Mouse (Mus musculus) limb, embryonic 12.5 days (tissue): ENCODE results near the gene Anxa4. TPM values are rescaled to one million over a fixed set of nuclear protein-coding genes. Genes with fewer than 3 reads are reported as not detected.

ENCODE experiments used
- ATAC-seq: fragments of 200-750 bp; cut with Nextera tagmentation; 2 replicates; pipeline ENCODE4 v1.8.0; 2017; ENCODE audit warnings: low read depth, moderate TSS enrichment; ENCODE audit not compliant: insufficient number of reproducible peaks, insufficient read depth, low FRiP score, low TSS enrichment
- H3K27ac ChIP-seq: fragments of 300-500 bp; sonication (generic); 2 replicates; pipeline ENCODE4 v1.5.1; 2016; ENCODE audit warnings: mild to moderate bottlenecking, moderate library complexity
- H3K27me3 ChIP-seq: fragments of 300-500 bp; sonication (generic); 2 replicates; pipeline ENCODE4 v1.6.1; 2016; ENCODE audit warnings: mild to moderate bottlenecking, moderate library complexity
- H3K36me3 ChIP-seq: fragments of 300-500 bp; sonication (generic); 2 replicates; pipeline ENCODE4 v1.6.1; 2016; ENCODE audit warnings: mild to moderate bottlenecking, moderate library complexity
- H3K4me1 ChIP-seq: fragments of 300-500 bp; sonication (generic); replicated peaks from 2 replicates; pipeline ENCODE4 v1.6.1; 2016
- H3K4me2 ChIP-seq: fragments of 300-500 bp; sonication (generic); 2 replicates; pipeline ENCODE4 v1.6.1; 2016; ENCODE audit warnings: mild to moderate bottlenecking, moderate library complexity
- H3K4me3 ChIP-seq: fragments of 300-500 bp; sonication (generic); replicated peaks from 2 replicates; pipeline ENCODE4 v1.5.1; 2016; ENCODE audit warnings: mild to moderate bottlenecking
- H3K9ac ChIP-seq: fragments of 300-500 bp; sonication (generic); replicated peaks from 2 replicates; pipeline ENCODE4 v1.6.1; 2016; ENCODE audit warnings: mild to moderate bottlenecking, moderate library complexity
- H3K9me3 ChIP-seq: fragments of 300-500 bp; sonication (generic); 2 replicates; pipeline ENCODE4 v1.6.1; 2016; ENCODE audit warnings: mild to moderate bottlenecking, moderate library complexity
- WGBS: fragments of 180-500 bp; shearing (Covaris S2); methylation state at CpG from one replicate; pipeline ENCODE4 v1.1.7; 2016; 5-methylcytosine and 5-hydroxymethylcytosine counted together
- polyA plus RNA-seq: library from polyadenylated mRNA; unstranded; fragments of >200 nt; fragmentation: Nextera tagmentation; extraction: Ambion mirVana; gene quantifications from 2 replicates; pipeline ENCODE4 v1.2.1, GENCODE M21; 2016

Anxa4 gene
- polyA plus RNA-seq, 1 experiment from 2014 or later = 17.9 TPM

GRCm38 (mm10) chr6:86708072-86708774 is 85.2 kb downstream of the Anxa4 start:
- H3K27ac ChIP-seq = no peak overlapping the region
- 87% methylated on average over 4 of the region's 4 CpGs for WGBS
- peaks cover 71% of the 10 kb centered on the region for H3K36me3 ChIP-seq
- no peak for ATAC-seq
- H3K9me3 ChIP-seq = no peaks in the 10 kb centered on the region
- H3K27me3 ChIP-seq = no peaks in the 10 kb centered on the region
- no peak overlapping the region for H3K4me3 ChIP-seq
- H3K4me1 ChIP-seq = no peaks in the 10 kb centered on the region
- no peak overlapping the region for H3K4me2 ChIP-seq
- no peak overlapping the region for H3K9ac ChIP-seq

- no peaks in the 10 kb centered on the region for H3K27me3 ChIP-seq
- H3K9ac ChIP-seq = no peak overlapping the region
- ATAC-seq = no peak
- no peak overlapping the region for H3K4me3 ChIP-seq
- no peak overlapping the region for H3K4me2 ChIP-seq
- H3K36me3 ChIP-seq = peaks cover 88% of the 10 kb centered on the region
- no peaks in the 10 kb centered on the region for H3K9me3 ChIP-seq
- no peak overlapping the region for H3K27ac ChIP-seq
- 90% methylated on average over 9 of the region's 9 CpGs for WGBS
- H3K4me1 ChIP-seq = no peaks in the 10 kb centered on the region
Observed at GRCm38 (mm10) chr6:86702577-86702976, 90.8 kb downstream of the Anxa4 start.

- H3K36me3 ChIP-seq = peaks cover 90% of the 10 kb centered on the region
- no peak overlapping the region for H3K4me3 ChIP-seq
- H3K9ac ChIP-seq = no peak overlapping the region
- H3K4me1 ChIP-seq = no peaks in the 10 kb centered on the region
- 81% methylated on average over 6 of the region's 6 CpGs for WGBS
- no peaks in the 10 kb centered on the region for H3K9me3 ChIP-seq
- H3K27me3 ChIP-seq = no peaks in the 10 kb centered on the region
- H3K4me2 ChIP-seq = no peak overlapping the region
- H3K27ac ChIP-seq = no peak overlapping the region
- ATAC-seq = no peak
Observed at GRCm38 (mm10) chr6:86697903-86698302, 95.5 kb downstream of the Anxa4 start.

- H3K27me3 ChIP-seq = no peaks in the 10 kb centered on the region
- peaks cover 88% of the 10 kb centered on the region for H3K36me3 ChIP-seq
- H3K9ac ChIP-seq = no peak overlapping the region
- H3K4me2 ChIP-seq = no peak overlapping the region
- H3K4me3 ChIP-seq = no peak overlapping the region
- no peaks in the 10 kb centered on the region for H3K4me1 ChIP-seq
- 86% methylated on average over 10 of the region's 10 CpGs for WGBS
- H3K9me3 ChIP-seq = no peaks in the 10 kb centered on the region
- H3K27ac ChIP-seq = no peak overlapping the region
- ATAC-seq = no peak
Observed at GRCm38 (mm10) chr6:86696213-86696612, 97.2 kb downstream of the Anxa4 start.

- H3K9ac ChIP-seq = no peak overlapping the region
- no peak for ATAC-seq
- no peak overlapping the region for H3K4me3 ChIP-seq
- H3K27ac ChIP-seq = no peak overlapping the region
- peaks cover 88% of the 10 kb centered on the region for H3K36me3 ChIP-seq
- no peaks in the 10 kb centered on the region for H3K27me3 ChIP-seq
- H3K9me3 ChIP-seq = no peaks in the 10 kb centered on the region
- H3K4me2 ChIP-seq = no peak overlapping the region
- H3K4me1 ChIP-seq = no peaks in the 10 kb centered on the region
Observed at GRCm38 (mm10) chr6:86694465-86694864, 98.9 kb downstream of the Anxa4 start.

GRCm38 (mm10) chr6:86689671-86690070 is 103.7 kb downstream of the Anxa4 start:
- Histone ChIP-seq H3K27ac (no peak overlapping the region), H3K4me2 (no peak overlapping the region), H3K9ac (no peak overlapping the region), H3K4me3 (no peak overlapping the region), H3K27me3 (no peaks in the 10 kb centered on the region), H3K4me1 (no peaks in the 10 kb centered on the region), H3K9me3 (no peaks in the 10 kb centered on the region), H3K36me3 (peaks cover 49% of the 10 kb centered on the region)
- 96% methylated on average over 3 of the region's 3 CpGs for WGBS
- ATAC-seq = no peak

- no peak overlapping the region for H3K9ac ChIP-seq
- no peak overlapping the region for H3K27ac ChIP-seq
- no peak for ATAC-seq
- no peak overlapping the region for H3K4me2 ChIP-seq
- no peak overlapping the region for H3K4me3 ChIP-seq
- H3K4me1 ChIP-seq = peaks cover 8% of the 10 kb centered on the region
- WGBS = 68% methylated on average over 1 of the region's 1 CpGs
- H3K36me3 ChIP-seq = peaks cover 39% of the 10 kb centered on the region
- no peaks in the 10 kb centered on the region for H3K9me3 ChIP-seq
- no peaks in the 10 kb centered on the region for H3K27me3 ChIP-seq
Observed at GRCm38 (mm10) chr6:86686971-86687370, 106.4 kb downstream of the Anxa4 start.

Other genes starting within 250 kb of the Anxa4 start
- 1.2 and 1.3 TPM in 2 replicates for gene Asprv1, start 165.4 kb downstream of the Anxa4 start, polyA plus RNA-seq
- 17.2 and 18.5 TPM in 2 replicates for gene Mxd1, start 124.4 kb downstream of the Anxa4 start, polyA plus RNA-seq
- 147 and 150 TPM in 2 replicates for gene Snrnp27, start 109.1 kb downstream of the Anxa4 start, polyA plus RNA-seq
- 57.7 and 59.1 TPM in 2 replicates for gene Gmcl1, start 60.2 kb downstream of the Anxa4 start, polyA plus RNA-seq
- gene Aak1, start 55.9 kb upstream of the Anxa4 start, polyA plus RNA-seq = 15.6 and 18.8 TPM in 2 replicates
- gene Nfu1, start 215.7 kb upstream of the Anxa4 start, polyA plus RNA-seq = 96.5 and 96.7 TPM in 2 replicates
- 25.2 and 25.9 TPM in 2 replicates for gene Gfpt1, start 249.3 kb upstream of the Anxa4 start, polyA plus RNA-seq